Mouse (Mus musculus): ENCODE data around the gene Sash1.
"Not testable (repeated sequence)": the region's sequence is repeated elsewhere in the genome, so short reads cannot be mapped to it uniquely, and the experiment has no call there.

The Sash1 gene

GRCm38 (mm10) chr10:8753377-8753776 is 132.5 kb downstream of the Sash1 start:
- DNase-seq (ENCODE audit: low spot score): no peak

DNA sequence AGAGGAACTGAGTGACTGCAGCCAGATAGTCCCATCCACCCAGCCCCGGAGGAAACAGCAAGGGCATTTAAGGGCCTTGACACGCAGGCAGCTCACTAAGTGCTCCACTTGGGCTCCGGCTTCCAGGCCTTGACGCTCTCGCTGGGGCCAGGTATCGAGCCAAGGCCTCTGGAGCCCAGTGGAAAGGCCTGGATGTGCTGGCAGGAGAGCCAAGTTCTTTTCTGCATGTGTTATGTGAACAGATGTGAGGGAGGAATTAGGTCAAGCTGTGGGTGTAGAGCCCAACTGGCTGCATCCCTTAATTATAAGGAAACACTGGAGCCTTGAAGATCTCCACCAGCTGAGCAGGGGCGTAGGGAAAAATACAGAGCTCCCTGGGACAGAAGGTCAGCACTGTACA is 133.4 kb downstream of the Sash1 start:
- no peak for DNase-seq (ENCODE audit: low spot score)

DNA sequence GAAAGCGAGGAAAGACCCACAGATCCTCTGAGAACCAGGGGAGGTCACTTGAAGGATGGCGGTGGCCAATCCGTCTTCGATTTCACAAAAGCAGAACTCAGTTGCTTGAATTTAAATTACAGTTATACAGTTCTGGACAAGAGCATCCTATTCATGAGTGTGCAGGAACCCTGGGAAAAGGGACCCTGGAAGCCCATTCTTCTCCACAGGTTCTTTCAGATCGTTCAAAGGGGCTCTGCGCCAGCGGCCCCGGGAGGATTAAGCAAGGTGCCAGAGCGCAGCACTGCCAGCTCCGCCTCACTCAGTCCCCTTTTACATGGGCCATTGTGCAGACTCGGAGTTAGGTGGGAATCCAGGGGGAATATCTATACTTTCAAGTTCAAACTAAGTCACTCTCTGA is 136.3 kb downstream of the Sash1 start:
- DNase-seq (ENCODE audit: low spot score): no peak

- no peak for DNase-seq (ENCODE audit: low spot score)
Observed at GRCm38 (mm10) chr10:8747450-8748212, 138.2 kb downstream of the Sash1 start.

- no peak for DNase-seq (ENCODE audit: low spot score)
Observed at GRCm38 (mm10) chr10:8746082-8746696, 139.7 kb downstream of the Sash1 start.

- peak; percentile 68 for DNase-seq (ENCODE audit: low spot score)
Observed at GRCm38 (mm10) chr10:8742872-8743271, 143.0 kb downstream of the Sash1 start.

- DNase-seq (ENCODE audit: low spot score): no peak
Observed at GRCm38 (mm10) chr10:8741505-8741904, 144.4 kb downstream of the Sash1 start.

DNA sequence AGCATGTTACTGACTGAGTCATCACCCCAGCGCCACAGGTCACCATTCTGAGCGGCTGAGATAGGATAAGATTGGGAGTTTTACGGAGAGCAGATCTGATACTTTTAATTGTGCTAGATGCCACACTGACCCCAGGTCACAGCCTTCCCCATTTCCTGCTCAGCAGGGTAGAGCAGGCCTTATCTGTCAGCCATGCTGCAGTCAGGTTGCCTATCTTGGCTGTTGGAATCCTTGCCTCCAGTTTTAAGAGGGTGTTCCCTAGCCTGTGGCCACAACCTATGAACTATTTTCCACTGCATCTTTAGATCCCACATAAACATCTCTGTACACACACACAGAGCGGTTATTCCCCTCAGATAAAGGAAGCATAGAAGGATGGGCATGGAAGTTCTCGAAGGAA is 145.1 kb downstream of the Sash1 start:
- no peak for DNase-seq (ENCODE audit: low spot score)

- DNase-seq (ENCODE audit: low spot score): no peak
Observed at GRCm38 (mm10) chr10:8729387-8730337, 156.2 kb downstream of the Sash1 start.

DNA sequence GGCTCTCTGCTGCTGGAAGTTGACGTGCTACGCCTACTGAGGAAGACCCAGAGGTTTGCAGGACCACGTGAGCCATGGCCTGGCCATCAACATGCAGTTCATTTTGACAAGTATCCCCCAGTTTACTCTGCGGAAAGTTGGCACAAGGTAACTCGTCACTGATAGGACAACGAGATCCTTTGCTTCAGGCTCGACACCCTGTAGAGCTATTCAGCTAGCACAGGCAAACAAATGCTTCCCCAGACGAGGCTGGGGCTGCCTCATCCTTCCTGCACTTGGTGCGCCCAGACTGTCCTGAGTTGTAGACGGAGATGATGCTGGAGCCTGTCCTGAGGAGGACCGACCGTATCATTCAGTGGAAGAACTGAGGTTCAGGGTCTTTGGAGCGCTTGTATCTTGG is 166.5 kb downstream of the Sash1 start:
- DNase-seq (ENCODE audit: low spot score): no peak

- no peak for DNase-seq (ENCODE audit: low spot score)
Observed at GRCm38 (mm10) chr10:8718831-8719230, 167.0 kb downstream of the Sash1 start.

GRCm38 (mm10) chr10:8717171-8717570 is 168.7 kb downstream of the Sash1 start:
- no peak for DNase-seq (ENCODE audit: low spot score)

DNA sequence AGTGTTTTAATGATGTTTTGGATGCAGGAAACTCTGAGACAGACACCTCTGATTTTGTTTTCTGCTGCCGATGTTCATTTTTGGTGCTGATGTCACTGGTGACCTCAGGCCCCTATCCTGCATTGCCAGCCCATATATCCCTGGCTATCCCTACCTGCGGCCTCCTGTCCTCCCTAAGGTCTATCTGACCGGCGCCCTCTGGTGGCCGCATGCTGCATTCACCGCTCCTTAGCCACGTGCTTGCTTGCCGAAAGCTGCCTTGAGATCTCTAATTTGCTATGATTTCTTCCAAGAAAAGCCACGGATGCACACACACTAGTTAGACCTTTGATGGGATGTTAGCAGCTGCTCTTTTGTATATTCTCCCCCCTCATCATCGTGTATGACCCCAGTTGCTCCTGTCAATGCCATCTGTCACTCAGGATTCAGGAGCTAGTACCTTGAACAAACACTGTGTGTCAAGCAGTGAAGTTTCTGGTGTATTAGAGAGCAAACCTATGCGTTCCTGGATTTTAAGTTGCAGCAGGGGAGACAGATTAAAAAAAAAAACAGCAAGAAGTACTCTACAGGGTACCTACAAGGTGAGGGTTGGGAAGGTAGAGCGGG is 170.1 kb downstream of the Sash1 start:
- peak; percentile 65 for DNase-seq (ENCODE audit: low spot score)

DNA sequence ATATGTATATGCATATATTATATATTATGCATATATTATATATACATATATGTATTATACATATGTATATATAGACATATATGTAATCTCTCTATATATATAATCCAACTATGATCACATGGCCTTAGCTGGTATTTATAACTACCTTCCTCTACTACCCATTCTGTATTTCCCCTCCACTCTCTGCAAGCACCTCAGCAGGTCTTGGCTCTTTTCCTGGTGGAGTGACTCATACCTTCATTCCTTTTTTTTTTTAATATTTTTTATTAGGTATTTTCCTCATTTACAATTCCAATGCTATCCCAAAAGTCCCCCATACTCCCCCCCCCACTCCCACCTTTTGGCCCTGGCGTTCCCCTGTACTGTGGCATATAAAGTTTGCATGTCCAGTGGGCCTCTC is 189.2 kb downstream of the Sash1 start:
- not testable (repeated sequence) for DNase-seq (ENCODE audit: low spot score)

GRCm38 (mm10) chr10:8693996-8694500 is 191.8 kb downstream of the Sash1 start:
- DNase-seq (ENCODE audit: low spot score): no peak

DNA sequence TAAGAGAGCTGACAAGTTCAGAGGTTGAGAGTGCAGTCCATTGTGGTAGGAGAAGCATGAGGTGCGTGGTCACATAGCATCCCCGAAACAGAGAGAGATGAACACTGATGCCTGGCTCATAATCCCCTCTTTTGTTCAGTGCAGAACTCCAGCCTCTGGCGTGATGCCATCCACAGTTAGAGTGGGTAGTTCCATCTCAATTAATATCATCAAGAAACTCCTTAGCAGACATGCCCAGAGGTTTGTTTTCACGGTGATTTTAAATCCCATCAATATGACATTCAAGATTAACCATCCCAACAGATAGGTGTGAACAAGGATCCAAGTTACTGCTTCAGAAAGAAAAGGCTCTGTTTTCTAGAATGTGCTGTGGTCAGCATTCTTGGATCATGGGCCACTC is 192.3 kb downstream of the Sash1 start:
- DNase-seq (ENCODE audit: low spot score): no peak

GRCm38 (mm10) chr10:8692531-8692930 is 193.3 kb downstream of the Sash1 start:
- DNase-seq (ENCODE audit: low spot score): no peak

- DNase-seq (ENCODE audit: low spot score): no peak
Observed at GRCm38 (mm10) chr10:8686219-8686618, 199.7 kb downstream of the Sash1 start.

DNA sequence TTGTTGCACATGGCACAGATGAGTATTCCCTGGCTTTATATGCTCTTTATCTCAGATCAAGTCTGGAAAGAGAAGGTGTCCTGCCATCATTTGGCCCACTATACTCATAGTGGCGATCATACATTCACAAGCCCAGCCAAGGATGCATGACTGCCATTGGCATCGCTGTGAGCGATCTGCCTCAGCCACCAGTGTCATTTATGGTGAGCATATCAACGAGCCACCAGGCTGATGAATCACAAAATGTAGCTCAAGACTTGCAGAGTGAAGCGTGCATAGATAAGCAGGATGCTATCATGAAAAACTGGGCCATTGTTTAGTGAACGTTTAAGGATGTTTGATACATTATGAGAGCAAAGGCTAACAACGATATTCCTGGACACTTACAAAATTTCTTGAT is 200.6 kb downstream of the Sash1 start:
- DNase-seq (ENCODE audit: low spot score): no peak

GRCm38 (mm10) chr10:8682900-8683299 is 203.0 kb downstream of the Sash1 start:
- no peak for DNase-seq (ENCODE audit: low spot score)

DNA sequence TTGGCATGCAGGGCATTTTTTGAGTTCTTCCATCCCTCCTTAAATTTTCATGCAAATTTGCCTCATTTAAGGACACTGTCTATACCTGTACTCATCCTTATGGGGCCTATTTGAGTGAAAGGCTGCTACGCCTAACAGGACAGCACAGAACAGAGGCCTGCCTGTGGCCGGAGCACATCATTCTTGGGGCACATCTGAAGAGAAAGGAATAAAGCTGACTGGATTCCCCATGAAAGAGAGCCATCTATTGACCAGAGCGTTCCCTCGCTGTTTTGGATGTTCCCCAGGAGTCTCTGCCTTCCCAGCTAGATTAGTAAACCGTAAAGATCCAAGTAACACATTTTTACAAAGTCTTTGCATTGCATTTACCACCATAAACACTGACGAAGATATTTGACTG is 203.5 kb downstream of the Sash1 start:
- no peak for DNase-seq (ENCODE audit: low spot score)

DNA sequence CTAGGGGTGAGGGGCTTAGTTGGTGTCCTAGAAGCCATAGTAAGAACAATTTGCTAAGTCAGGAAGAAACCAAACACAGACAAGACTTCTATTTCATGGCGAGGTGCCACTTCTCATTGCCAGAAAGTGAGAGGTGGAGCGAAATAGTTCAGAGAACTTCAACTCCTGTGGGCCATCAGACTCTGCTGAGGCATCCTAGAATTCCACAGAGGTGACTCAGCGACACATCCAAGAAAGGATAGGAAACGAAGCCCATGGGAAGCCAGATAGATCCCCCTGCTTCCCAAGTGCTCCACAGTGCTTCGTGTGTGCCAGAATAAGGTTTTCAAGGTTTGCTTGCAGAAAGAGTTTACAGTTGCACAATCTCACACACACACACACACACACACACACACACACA is 209.1 kb downstream of the Sash1 start:
- no peak for DNase-seq (ENCODE audit: low spot score)
